Mouse (Mus musculus) testis, adult 2 months (tissue): Measurements from ENCODE around the gene Abhd15.

Experiments used
- CTCF ChIP-seq: fragments of 200-500 bp; IDR thresholded peaks from 2 replicates; pipeline ENCODE4 v1.5.1; 2012; ENCODE audit warnings: low read depth, mild to moderate bottlenecking, inconsistent platforms, low read length, moderate library complexity; ENCODE audit not compliant: control insufficient read depth, insufficient read depth, insufficient replicate concordance
- POLR2A ChIP-seq: fragments of 200-500 bp; IDR thresholded peaks from 2 replicates; pipeline ENCODE4 v1.6.1; 2012; ENCODE audit warnings: low read depth, mild to moderate bottlenecking, inconsistent platforms, low read length, moderate library complexity; ENCODE audit not compliant: control insufficient read depth

GRCm38 (mm10) chr11:77494782-77495181, 20.1 kb upstream of the Abhd15 start:
- TF ChIP-seq CTCF (no peak), POLR2A (no peak)
